Mouse (Mus musculus) liver (tissue): Measurements from ENCODE around the gene Adnp.
A peak's percentile ranks its signal among the peaks of the same experiment; 100 is the strongest.

Experiments
- DNase-seq: peaks from one replicate; pipeline ENCODE4 v3.0.0-alpha.2; 2020; ENCODE audit warnings: mixed read lengths

Gene Adnp

GRCm38 (mm10) chr2:168206725-168207644 lies at the start of gene Adnp:
Gene Adnp, minus strand, starts transcription at chr2:168207112.
- peak; percentile 95 for DNase-seq

- DNase-seq: no peak
Measured at GRCm38 (mm10) chr2:168256506-168256905, 49.6 kb upstream of the Adnp start.

GRCm38 (mm10) chr2:168253822-168254221 lies 46.9 kb upstream of the Adnp start:
- no peak for DNase-seq

GRCm38 (mm10) chr2:168252639-168253292 lies 45.9 kb upstream of the Adnp start:
- peak; percentile 45 for DNase-seq

GRCm38 (mm10) chr2:168250270-168250669 lies 43.4 kb upstream of the Adnp start:
- peak; percentile 77 for DNase-seq

DNA sequence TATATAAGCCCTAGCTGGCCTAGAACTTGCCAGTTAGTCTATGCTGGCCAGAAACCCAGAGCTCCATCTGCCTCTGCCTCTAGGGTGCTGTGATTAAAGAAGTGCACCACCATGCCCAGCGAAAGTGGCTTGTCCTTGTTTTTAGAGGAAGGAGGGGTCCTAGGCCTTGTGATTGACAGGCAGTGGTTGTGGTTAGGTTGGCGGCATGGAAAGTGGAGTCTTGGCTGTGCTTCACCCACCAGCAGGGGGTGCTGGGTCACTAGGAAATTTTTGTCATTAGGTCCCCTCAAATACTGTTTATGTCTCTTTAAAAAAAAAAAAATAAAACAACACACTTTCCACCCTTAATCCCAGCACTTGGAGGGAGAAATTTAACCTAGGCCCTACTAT lies 41.9 kb upstream of the Adnp start:
- peak; percentile 39 for DNase-seq

DNA sequence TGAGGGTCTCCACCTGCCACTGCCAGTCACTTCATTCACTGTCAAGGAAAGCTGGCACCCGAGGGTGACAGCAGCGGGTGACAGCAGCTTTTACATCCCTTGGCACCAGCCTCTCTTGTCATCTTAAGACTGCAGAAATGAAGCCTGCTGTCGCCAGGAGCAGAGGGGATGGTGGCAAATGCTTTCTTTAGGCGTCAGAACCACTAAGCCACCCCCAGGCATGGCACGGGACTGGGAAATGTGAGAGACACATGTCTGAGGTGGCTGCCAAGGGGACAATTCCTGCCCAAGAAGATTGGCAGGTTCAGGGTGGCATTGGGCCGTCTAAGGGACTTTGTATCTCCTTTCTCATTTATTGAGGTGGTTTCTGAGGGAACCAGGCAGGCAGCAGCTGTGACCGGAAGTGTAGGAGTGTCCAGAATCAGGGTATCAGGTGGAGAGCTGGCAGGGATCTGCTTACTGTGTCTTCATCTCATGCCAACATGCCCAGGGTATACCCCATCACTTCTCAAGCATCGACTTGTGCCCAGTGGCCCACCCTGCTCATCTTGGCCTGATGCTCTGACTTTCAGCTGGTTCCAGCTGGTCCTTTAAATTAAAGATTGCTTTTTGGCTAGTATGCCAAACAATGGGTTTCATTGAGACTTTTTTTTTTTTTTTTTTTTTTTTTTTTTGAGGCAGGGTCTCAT lies 41.4 kb upstream of the Adnp start:
- no peak for DNase-seq

DNA sequence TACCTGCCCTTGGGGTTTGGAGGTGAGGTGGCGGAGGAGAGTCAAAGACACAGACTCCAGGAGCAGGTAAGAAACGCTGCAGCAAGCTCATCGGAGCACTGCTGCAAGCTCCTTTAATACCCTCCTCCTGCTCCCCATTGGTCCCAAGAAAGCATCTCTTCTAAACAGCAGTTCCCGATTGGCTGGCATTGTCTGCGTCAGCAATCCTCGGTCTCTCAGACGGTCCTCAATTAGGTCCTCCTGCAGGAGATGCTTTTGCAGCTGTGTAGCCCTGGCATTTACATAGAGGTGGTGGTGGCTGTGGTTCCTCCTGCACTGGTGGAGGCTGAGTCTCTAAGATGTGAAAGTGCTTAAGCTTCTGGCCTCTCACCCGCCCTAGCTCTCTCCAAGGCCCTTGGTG lies 38.7 kb upstream of the Adnp start:
- DNase-seq: no peak

DNA sequence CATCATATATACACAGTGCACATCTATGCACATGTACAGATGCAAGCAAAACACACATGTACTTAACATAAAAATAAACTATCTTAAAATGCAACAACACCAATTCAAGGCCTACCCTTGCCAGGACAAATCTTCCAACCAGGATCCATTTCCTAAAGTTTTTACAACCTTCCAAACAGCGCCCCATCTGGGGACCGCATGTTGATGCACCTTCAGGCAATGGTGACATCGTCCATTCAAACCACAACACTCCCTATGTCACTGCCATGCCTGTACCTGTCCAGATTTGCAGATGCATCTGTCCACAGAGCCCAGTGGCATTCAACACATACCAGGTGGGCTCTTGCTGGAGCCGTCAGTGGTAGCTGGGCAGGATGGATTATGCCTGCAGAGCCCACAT lies 36.4 kb upstream of the Adnp start:
- no peak for DNase-seq

GRCm38 (mm10) chr2:168242841-168243240 lies 35.9 kb upstream of the Adnp start:
- no peak for DNase-seq

GRCm38 (mm10) chr2:168238335-168238734 lies 31.4 kb upstream of the Adnp start:
- DNase-seq: no peak

DNA sequence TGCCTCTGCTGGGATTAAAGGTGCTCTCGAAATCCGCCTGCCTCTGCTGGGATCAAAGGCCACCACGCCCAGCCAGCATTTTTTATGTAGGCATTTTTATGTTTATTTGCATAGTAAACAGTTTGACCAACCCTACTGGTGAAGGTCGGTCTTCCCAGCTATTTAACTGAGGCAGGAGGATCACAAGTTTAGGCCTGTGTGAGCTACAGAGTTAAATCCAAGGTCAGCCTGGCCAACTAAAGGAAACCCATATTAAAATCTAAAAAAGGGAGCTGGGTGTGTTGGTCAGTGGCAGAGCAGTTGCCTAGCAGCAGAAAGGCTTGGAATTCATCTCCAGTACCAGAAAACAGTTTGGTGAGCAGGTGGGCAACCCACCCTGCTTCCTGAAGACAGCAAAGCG lies 26.4 kb upstream of the Adnp start:
- DNase-seq: no peak

- DNase-seq: no peak
Measured at GRCm38 (mm10) chr2:168231471-168231829, 24.5 kb upstream of the Adnp start.

GRCm38 (mm10) chr2:168230773-168231470 lies 24.0 kb upstream of the Adnp start:
- DNase-seq: peak; percentile 16

GRCm38 (mm10) chr2:168230026-168230728 lies 23.3 kb upstream of the Adnp start, which contains the start of the genes Gm20716, Dpm1 and Mocs3:
Gene Gm20716, minus strand, starts transcription at chr2:168230364.
Gene Dpm1, minus strand, starts transcription at chr2:168230591.
Gene Mocs3, plus strand, starts transcription at chr2:168230622.
- peak; percentile 81 for DNase-seq

DNA sequence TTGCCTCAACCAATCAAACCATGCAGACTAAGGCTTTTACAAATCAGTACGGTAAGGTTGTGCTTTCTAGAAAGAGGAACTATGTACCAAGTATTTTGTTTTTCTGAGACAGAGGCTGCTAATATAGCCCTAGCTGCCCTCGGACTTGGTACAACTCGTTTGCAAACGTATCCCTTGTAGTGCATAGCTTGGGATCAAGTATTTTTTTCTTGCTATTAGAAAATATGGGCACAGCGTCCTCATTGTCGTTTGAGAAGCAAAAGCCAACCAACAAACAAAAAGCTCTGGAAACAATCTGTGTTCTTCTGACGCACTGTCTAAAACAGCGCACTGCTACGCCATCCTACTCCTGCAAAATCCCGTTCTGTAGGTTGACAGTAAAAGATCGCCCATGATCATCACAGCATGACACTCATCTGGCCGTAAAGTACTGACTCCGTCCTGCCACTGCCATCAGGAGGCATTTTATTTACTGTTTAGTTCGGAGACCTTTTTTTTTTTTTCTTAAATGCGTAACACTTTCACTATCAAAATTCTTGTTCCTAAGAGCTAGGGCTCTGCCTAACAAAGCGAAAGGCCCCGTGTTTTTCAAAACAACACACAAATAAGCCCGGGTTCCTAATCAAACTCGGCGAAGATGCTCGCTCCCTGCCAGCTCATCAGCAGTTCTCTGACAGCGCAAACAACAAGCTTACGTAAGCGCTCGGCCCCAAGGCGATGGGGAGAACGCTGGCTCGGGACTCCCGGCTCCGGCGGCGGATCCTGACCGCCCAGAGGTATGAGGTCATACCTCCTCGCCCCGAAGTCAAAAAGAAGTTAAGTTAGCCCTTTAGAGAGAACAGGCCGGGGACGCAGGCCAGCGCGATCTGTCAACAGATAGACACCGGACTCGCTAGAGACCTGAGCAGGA lies 22.5 kb upstream of the Adnp start:
- peak; percentile 62 for DNase-seq

DNA sequence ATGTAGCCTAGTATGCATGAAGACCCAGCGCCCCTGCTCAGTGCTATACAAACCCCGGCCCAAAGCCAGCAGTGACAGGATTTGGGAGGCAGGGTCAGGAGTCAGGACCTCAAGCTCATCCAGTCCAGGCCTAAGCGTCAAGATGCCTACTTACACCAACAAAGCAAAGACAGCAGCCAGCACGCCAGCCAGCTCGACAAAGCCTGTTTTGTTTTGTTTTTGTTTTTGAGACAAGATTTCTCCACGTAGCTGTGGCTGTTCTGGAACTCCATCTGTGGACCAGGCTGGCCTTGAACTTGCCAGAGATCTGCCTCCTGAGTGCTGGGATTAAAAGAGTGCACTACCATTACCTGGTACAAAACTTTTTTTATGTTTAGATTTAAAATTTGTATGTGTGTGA lies 16.4 kb upstream of the Adnp start:
- no peak for DNase-seq

DNA sequence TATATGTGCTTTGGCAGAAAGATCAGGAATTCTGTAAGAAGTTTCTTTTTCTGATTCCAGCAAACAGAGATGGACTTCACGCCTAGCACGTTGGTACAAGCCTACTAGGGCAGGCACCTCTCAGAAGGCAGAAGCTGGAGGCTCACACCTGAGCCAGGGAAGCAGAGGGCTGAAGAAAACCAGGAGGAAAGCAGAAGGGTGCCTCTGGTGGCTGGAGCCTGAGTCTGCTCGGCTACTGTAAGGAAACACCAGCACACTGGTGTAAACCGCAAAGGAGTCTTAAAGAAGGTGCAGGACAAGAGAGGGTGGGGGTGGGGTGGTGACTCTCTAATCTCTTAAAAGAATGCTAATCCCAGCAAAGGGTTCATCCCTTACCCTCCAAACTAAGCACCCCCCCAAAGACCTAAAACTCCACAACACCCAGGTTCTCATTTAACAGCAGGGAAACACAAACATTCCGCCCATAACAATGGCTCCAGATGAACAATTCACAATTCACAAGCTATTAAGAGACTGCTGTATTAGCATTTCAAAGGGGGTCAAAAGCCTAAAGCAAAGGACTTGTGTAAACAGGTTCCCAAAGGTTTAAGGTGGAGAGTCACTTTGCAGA lies 7.0 kb upstream of the Adnp start:
- DNase-seq: no peak

- no peak for DNase-seq
Measured at GRCm38 (mm10) chr2:168207883-168208282, 971 bp upstream of the Adnp start.
